Mouse (Mus musculus) thymus, adult 2 months (tissue): ENCODE measurements around the gene Shank2. TPM values are rescaled to one million over a fixed set of nuclear protein-coding genes. Genes with fewer than 3 reads are reported as not detected.

ENCODE experiments used
- DNase-seq: peaks from one replicate; pipeline ENCODE4 v3.0.0; 2021
- H3K27ac ChIP-seq: fragments of 200-500 bp; 2 replicates; pipeline ENCODE4 v1.5.1; 2012; ENCODE audit warnings: low read length, control low read depth; ENCODE audit not compliant: control insufficient read depth, insufficient read depth
- H3K27me3 ChIP-seq: fragments of 200-500 bp; 2 replicates; pipeline ENCODE4 v1.6.1; 2012; ENCODE audit warnings: mild to moderate bottlenecking, low read length, moderate library complexity, mixed read lengths; ENCODE audit not compliant: control insufficient read depth, insufficient read depth
- H3K36me3 ChIP-seq: fragments of 200-500 bp; 2 replicates; pipeline ENCODE4 v1.6.1; 2012; ENCODE audit warnings: mild to moderate bottlenecking, low read length, moderate library complexity; ENCODE audit not compliant: control insufficient read depth, insufficient read depth
- H3K4me1 ChIP-seq: fragments of 200-500 bp; replicated peaks from 2 replicates; pipeline ENCODE4 v1.6.1; 2012; ENCODE audit warnings: low read length; ENCODE audit not compliant: control insufficient read depth, insufficient read depth
- H3K4me3 ChIP-seq: fragments of 200-500 bp; 2 replicates; pipeline ENCODE4 v1.5.1; 2012; ENCODE audit warnings: mild to moderate bottlenecking, low read length, control low read depth, moderate library complexity; ENCODE audit not compliant: control insufficient read depth, insufficient read depth
- CTCF ChIP-seq: fragments of 200-500 bp; IDR thresholded peaks from 2 replicates; pipeline ENCODE4 v1.5.1; 2012; ENCODE audit warnings: mild to moderate bottlenecking, control low read depth, low read length, moderate library complexity, borderline replicate concordance; ENCODE audit not compliant: control insufficient read depth, poor library complexity, insufficient read depth; ENCODE audit errors: extremely low read depth
- POLR2A ChIP-seq: fragments of 200-500 bp; IDR thresholded peaks from 2 replicates; pipeline ENCODE4 v1.6.1; 2012; ENCODE audit warnings: mild to moderate bottlenecking, low read length, control low read depth, moderate library complexity; ENCODE audit not compliant: control insufficient read depth, poor library complexity, insufficient read depth; ENCODE audit errors: extremely low read depth
- WGBS: fragments of 180-500 bp; shearing (Covaris S2); methylation state at CpG from one replicate; pipeline ENCODE4 v1.1.7; 2018; 5-methylcytosine and 5-hydroxymethylcytosine counted together
- polyA plus RNA-seq: library from polyadenylated mRNA; depleted of rRNA; stranded (reverse); fragments of >200 nt; gene quantifications from 2 replicates; pipeline ENCODE4 v1.2.3, GENCODE M21; 2012

Shank2 gene
- polyA plus RNA-seq, 1 experiment = 2.8 TPM

DNA sequence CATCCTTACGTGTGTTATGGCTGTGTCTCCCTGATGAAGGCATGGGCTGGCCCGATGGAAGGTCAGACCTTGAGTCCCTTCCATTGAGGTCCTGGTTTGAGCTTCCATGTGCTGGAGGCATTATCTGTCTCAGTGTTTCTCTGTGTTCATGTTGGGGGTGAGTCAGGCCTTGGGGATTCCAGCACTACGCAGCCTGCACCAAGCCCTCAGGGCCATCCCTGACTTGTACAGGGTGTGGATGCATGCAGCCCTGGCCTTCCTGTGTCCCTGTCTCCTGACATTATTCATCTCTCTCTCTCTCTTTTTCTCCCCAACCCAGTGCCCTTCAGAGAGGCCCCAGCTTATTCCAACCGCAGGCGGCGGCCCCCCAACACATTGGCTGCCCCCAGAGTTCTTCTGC is 177.7 kb downstream of the Shank2 start:
- Histone ChIP-seq H3K27me3 (no peaks in the 10 kb centered on the region; the same call in 1 of the 2 replicates), H3K36me3 (no peaks in the 10 kb centered on the region), H3K4me1 (no peaks in the 10 kb centered on the region), H3K4me3 (no peak overlapping the region), H3K27ac (no peak overlapping the region)
- DNase-seq = no peak
- TF ChIP-seq CTCF = no peak
- TF ChIP-seq POLR2A = no peak
- WGBS = 93% methylated on average over 6 of the region's 6 CpGs

DNA sequence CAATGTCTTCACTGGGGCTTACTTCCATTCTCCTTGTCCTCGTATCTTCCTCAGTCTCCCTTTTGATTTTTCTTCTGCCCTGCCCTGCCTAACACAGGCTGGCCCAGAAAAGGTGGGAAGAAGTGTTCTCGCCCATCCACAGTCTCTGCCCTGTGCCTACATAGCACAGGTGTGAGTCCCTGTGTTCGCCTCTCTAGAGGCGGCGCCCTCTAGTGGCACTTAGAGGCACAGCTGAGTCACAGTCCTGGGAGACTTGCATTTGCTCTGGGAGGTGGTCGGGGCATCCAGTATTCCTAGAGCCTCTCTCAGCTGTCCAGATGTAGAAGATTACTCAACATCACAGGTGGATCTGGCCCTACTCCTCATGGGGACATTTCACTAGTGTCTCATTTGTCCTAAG is 179.2 kb downstream of the Shank2 start:
- peak; percentile 35 for DNase-seq
- Histone ChIP-seq H3K27me3 (no peaks in the 10 kb centered on the region), H3K27ac (no peak overlapping the region), H3K36me3 (no peaks in the 10 kb centered on the region), H3K4me1 (no peaks in the 10 kb centered on the region), H3K4me3 (no peak overlapping the region)
- TF ChIP-seq POLR2A = no peak
- peak; percentile 88; the same call in 1 of the 2 replicates for TF ChIP-seq CTCF
- 23% methylated on average over 6 of the region's 6 CpGs for WGBS

DNA sequence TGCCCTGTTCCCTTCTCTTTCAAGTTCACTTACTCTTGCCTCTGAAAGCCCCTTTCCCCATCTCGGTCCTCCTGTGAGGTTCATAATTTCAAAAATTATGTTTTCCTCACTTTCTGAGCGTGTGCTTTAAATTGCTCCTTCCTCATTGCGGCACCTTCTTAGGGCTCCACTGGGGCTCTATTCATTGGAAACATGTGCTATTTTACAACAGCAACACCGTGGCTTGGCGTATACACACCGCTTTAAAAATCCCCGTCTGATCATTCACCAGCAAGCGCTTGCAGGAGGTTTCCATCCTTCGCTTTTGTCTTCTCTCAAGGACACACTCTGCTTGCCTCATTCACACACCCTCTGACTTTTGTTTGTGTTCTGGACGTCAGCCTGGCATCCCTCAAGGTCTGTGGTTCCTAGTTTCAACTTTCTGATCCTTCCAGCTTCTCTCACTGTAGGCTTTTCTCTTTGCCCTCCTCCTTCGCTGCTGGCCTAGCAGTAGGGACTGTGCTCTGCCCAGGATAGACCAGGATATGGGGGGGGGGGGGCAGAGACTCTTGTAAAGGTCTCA is 186.2 kb downstream of the Shank2 start:
- H3K27me3 ChIP-seq = no peaks in the 10 kb centered on the region
- H3K4me3 ChIP-seq = no peak overlapping the region
- H3K36me3 ChIP-seq = no peaks in the 10 kb centered on the region
- H3K4me1 ChIP-seq = no peaks in the 10 kb centered on the region
- DNase-seq = no peak
- H3K27ac ChIP-seq = no peak overlapping the region
- no peak for TF ChIP-seq POLR2A
- WGBS = 85% methylated on average over 11 of the region's 11 CpGs

DNA sequence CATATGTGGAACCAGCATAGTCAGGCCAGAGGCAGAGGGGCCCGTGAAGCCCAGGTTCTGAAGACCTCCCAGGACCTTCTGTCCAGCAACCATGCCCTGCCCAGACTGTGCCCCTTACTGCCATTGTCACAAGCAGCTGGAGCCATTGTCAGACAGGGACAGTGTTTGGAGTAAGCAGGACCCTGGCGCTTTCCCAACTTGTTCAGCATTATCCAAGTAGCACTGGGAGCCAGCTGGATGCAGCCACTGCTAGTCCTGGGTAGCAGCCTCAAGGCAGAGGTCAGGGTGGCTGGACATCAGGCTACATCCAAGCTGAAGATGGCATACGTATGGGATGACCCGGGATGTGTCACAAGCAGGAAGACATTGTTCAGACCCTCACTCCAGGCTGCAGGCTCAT is 187.7 kb downstream of the Shank2 start:
- Histone ChIP-seq H3K36me3 (no peaks in the 10 kb centered on the region), H3K4me3 (no peak overlapping the region), H3K4me1 (no peaks in the 10 kb centered on the region), H3K27ac (no peak overlapping the region), H3K27me3 (no peaks in the 10 kb centered on the region)
- DNase-seq = no peak
- 86% methylated on average over 4 of the region's 4 CpGs for WGBS
- TF ChIP-seq CTCF (no peak), POLR2A (no peak)

DNA sequence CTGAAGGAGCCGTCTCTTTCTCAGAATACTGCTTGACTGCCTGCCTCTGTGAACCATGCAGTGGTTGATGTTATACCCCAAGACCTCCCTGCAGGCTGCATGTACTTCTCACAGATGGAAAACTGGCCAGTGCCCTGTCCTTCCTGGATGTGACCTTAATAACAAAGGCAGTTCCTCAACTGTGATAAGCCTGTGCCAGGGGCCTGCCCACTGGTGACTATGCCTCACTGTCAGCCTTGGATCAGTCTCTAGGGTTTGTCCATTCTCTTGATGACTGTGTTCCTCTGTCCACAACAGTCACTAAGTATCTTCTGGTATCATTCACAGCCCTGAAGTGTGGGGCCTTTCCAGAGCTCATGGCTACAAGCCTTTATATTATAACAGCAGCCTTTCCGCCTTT is 196.8 kb downstream of the Shank2 start:
- no peak overlapping the region for H3K27ac ChIP-seq
- H3K27me3 ChIP-seq = no peaks in the 10 kb centered on the region; the same call in 1 of the 2 replicates
- no peak for DNase-seq
- TF ChIP-seq POLR2A (no peak), CTCF (no peak)
- H3K4me3 ChIP-seq = no peak overlapping the region
- 90% methylated on average over 2 of the region's 2 CpGs for WGBS
- no peaks in the 10 kb centered on the region for H3K36me3 ChIP-seq
- H3K4me1 ChIP-seq = no peaks in the 10 kb centered on the region

- no peak for DNase-seq
- 83% methylated on average over 7 of the region's 7 CpGs for WGBS
- H3K27ac ChIP-seq = no peak overlapping the region
- H3K4me1 ChIP-seq = no peaks in the 10 kb centered on the region
- H3K36me3 ChIP-seq = no peaks in the 10 kb centered on the region
- H3K27me3 ChIP-seq = no peaks in the 10 kb centered on the region
- no peak overlapping the region for H3K4me3 ChIP-seq
- TF ChIP-seq POLR2A (no peak), CTCF (no peak)
Observed at GRCm38 (mm10) chr7:144202017-144202682, 200.4 kb downstream of the Shank2 start.

DNA sequence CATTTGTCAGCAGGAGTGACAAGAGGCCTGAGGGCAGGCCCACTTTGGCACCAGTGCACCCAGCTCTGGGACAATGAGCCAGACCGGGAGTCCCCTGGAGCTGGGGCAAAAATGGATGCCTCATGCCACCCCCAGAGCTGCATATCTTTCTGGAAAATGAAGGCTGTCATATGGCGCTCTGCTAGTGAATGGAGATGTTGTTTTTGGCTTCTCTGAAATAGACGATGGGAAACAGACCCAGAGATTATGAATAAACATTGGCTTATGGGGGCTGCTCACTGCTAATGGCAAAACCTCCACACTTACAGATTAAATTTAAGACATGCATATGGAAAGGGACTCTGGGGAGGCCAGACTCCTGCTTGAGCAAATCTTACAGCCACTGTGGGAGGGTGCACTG is 202.6 kb downstream of the Shank2 start:
- H3K27me3 ChIP-seq = no peaks in the 10 kb centered on the region
- DNase-seq = no peak
- H3K36me3 ChIP-seq = no peaks in the 10 kb centered on the region
- WGBS = 86% methylated on average over 3 of the region's 3 CpGs
- H3K4me1 ChIP-seq = no peaks in the 10 kb centered on the region
- H3K27ac ChIP-seq = no peak overlapping the region
- no peak for TF ChIP-seq CTCF
- TF ChIP-seq POLR2A = no peak
- no peak overlapping the region for H3K4me3 ChIP-seq
